Mouse (Mus musculus) cortical plate, adult 2 months (tissue): ENCODE measurements around the gene Rac1. TPM values are rescaled to one million over a fixed set of nuclear protein-coding genes. Genes with fewer than 3 reads are reported as not detected.

Experiments
- H3K27ac ChIP-seq: fragments of 200-500 bp; 2 replicates; pipeline ENCODE4 v1.5.1; 2012; ENCODE audit warnings: low read length, control low read depth, inconsistent platforms; ENCODE audit not compliant: insufficient read depth
- H3K4me1 ChIP-seq: fragments of 200-500 bp; 2 replicates; pipeline ENCODE4 v1.6.1; 2011; ENCODE audit warnings: low read length; ENCODE audit not compliant: control insufficient read depth, insufficient read depth
- H3K4me3 ChIP-seq: fragments of 200-500 bp; 2 replicates; pipeline ENCODE4 v1.5.1; 2011; ENCODE audit warnings: mild to moderate bottlenecking, low read length, control low read depth; ENCODE audit not compliant: insufficient read depth
- CTCF ChIP-seq: fragments of 200-500 bp; IDR thresholded peaks from 2 replicates; pipeline ENCODE4 v1.5.1; 2011; ENCODE audit warnings: mild to moderate bottlenecking, control low read depth, low read length; ENCODE audit not compliant: insufficient read depth; ENCODE audit errors: extremely low read depth
- POLR2A ChIP-seq: fragments of 200-500 bp; IDR thresholded peaks from 2 replicates; pipeline ENCODE4 v1.6.1; 2011; ENCODE audit warnings: mild to moderate bottlenecking, low read length, control low read depth; ENCODE audit not compliant: insufficient read depth; ENCODE audit errors: extremely low read depth
- polyA plus RNA-seq: library from polyadenylated mRNA; depleted of rRNA; stranded (reverse); fragments of >200 nt; gene quantifications from 2 replicates; pipeline ENCODE4 v1.2.3, GENCODE M21; 2012

Gene Rac1
- polyA plus RNA-seq, 1 experiment, result 529 TPM

- Histone ChIP-seq H3K4me3 (no peak overlapping the region), H3K27ac (no peak overlapping the region), H3K4me1 (no peaks in the 10 kb centered on the region)
- TF ChIP-seq CTCF (no peak), POLR2A (no peak)
Observed at GRCm38 (mm10) chr5:143499686-143500085, 28.1 kb downstream of the Rac1 start.

- TF ChIP-seq CTCF (no peak), POLR2A (no peak)
- Histone ChIP-seq H3K27ac (no peak overlapping the region), H3K4me3 (no peak overlapping the region), H3K4me1 (no peaks in the 10 kb centered on the region)
Observed at GRCm38 (mm10) chr5:143499197-143499596, 28.6 kb downstream of the Rac1 start.

GRCm38 (mm10) chr5:143497451-143497850 lies 30.4 kb downstream of the Rac1 start:
- no peak overlapping the region for H3K27ac ChIP-seq
- TF ChIP-seq CTCF, result no peak
- no peak for TF ChIP-seq POLR2A
- H3K4me3 ChIP-seq, result no peak overlapping the region
- no peaks in the 10 kb centered on the region for H3K4me1 ChIP-seq

- TF ChIP-seq POLR2A, result no peak
- TF ChIP-seq CTCF, result no peak
- no peak overlapping the region for H3K4me3 ChIP-seq
- H3K4me1 ChIP-seq, result no peaks in the 10 kb centered on the region
- no peak overlapping the region for H3K27ac ChIP-seq
Observed at GRCm38 (mm10) chr5:143495708-143496107, 32.1 kb downstream of the Rac1 start.

- Histone ChIP-seq H3K27ac (no peak overlapping the region), H3K4me1 (no peaks in the 10 kb centered on the region), H3K4me3 (no peak overlapping the region)
- TF ChIP-seq POLR2A, result no peak
Observed at GRCm38 (mm10) chr5:143493163-143493562, 34.7 kb downstream of the Rac1 start.

GRCm38 (mm10) chr5:143491736-143492135 lies 36.1 kb downstream of the Rac1 start:
- TF ChIP-seq CTCF (no peak), POLR2A (no peak)
- Histone ChIP-seq H3K4me3 (no peak overlapping the region), H3K4me1 (0 out of 2 replicates have a peak, but pooled peaks cover 2% of the 10 kb centered on the region), H3K27ac (no peak overlapping the region)

GRCm38 (mm10) chr5:143489749-143490342 lies 38.0 kb downstream of the Rac1 start:
- TF ChIP-seq POLR2A (no peak), CTCF (no peak)
- Histone ChIP-seq H3K27ac (no peak overlapping the region), H3K4me3 (no peak overlapping the region), H3K4me1 (0 out of 2 replicates have a peak, but pooled peaks cover 2% of the 10 kb centered on the region)

GRCm38 (mm10) chr5:143487998-143488397 lies 39.8 kb downstream of the Rac1 start:
- Histone ChIP-seq H3K27ac (no peak overlapping the region), H3K4me1 (0 out of 2 replicates have a peak, but pooled peaks cover 2% of the 10 kb centered on the region), H3K4me3 (no peak overlapping the region)
- no peak for TF ChIP-seq CTCF
- no peak for TF ChIP-seq POLR2A

- Histone ChIP-seq H3K4me3 (no peak overlapping the region), H3K27ac (no peak overlapping the region), H3K4me1 (0 out of 2 replicates have a peak, but pooled peaks cover 2% of the 10 kb centered on the region)
- TF ChIP-seq POLR2A, result no peak
- TF ChIP-seq CTCF, result no peak
Observed at GRCm38 (mm10) chr5:143487193-143487592, 40.6 kb downstream of the Rac1 start.

GRCm38 (mm10) chr5:143484955-143485354 lies 42.9 kb downstream of the Rac1 start:
- H3K4me3 ChIP-seq, result no peak overlapping the region
- TF ChIP-seq POLR2A, result no peak
- no peak for TF ChIP-seq CTCF
- H3K27ac ChIP-seq, result no peak overlapping the region
- H3K4me1 ChIP-seq, result 0 out of 2 replicates have a peak, but pooled peaks cover 2% of the 10 kb centered on the region
